Mouse (Mus musculus) bone marrow, adult 2 months (tissue): ENCODE data around the gene Naa20. TPM values are rescaled to one million over a fixed set of nuclear protein-coding genes. Genes with fewer than 3 reads are reported as not detected.

Experiments used
- H3K27ac ChIP-seq: fragments of 200-500 bp; 2 replicates; pipeline ENCODE4 v1.5.1; 2012; ENCODE audit warnings: low read depth, mild to moderate bottlenecking, control low read depth, inconsistent platforms, low read length; ENCODE audit not compliant: control insufficient read depth, poor library complexity, insufficient read depth
- H3K4me1 ChIP-seq: fragments of 200-500 bp; 2 replicates; pipeline ENCODE4 v1.6.1; 2011; ENCODE audit warnings: low read length; ENCODE audit not compliant: control insufficient read depth, insufficient read depth
- H3K4me3 ChIP-seq: fragments of 200-500 bp; replicated peaks from 2 replicates; pipeline ENCODE3; 2011; ENCODE audit warnings: mild to moderate bottlenecking, low read depth, low read length, control low read depth; ENCODE audit not compliant: control insufficient read depth
- CTCF ChIP-seq: fragments of 200-500 bp; IDR thresholded peaks from 2 replicates; pipeline ENCODE4 v1.5.1; 2011; ENCODE audit warnings: low read length, control low read depth; ENCODE audit not compliant: control insufficient read depth, insufficient read depth
- POLR2A ChIP-seq: fragments of 200-500 bp; IDR thresholded peaks from 2 replicates; pipeline ENCODE4 v1.6.1; 2011; ENCODE audit warnings: low read depth, mild to moderate bottlenecking, control low read depth, low read length, borderline replicate concordance; ENCODE audit not compliant: control insufficient read depth
- WGBS: fragments of 180-500 bp; shearing (Covaris S2); methylation state at CpG from one replicate; pipeline ENCODE4 v1.1.7; 2018; 5-methylcytosine and 5-hydroxymethylcytosine counted together
- polyA plus RNA-seq: library from polyadenylated mRNA; stranded (reverse); fragments of >200 nt; gene quantifications from 2 replicates; pipeline ENCODE4 v1.2.4, GENCODE M21; 2011; ENCODE audit warnings: low replicate concordance; ENCODE audit not compliant: missing spikeins, insufficient read depth, insufficient read length

Gene Naa20
- polyA plus RNA-seq, 1 experiment, result 37.3 TPM

DNA sequence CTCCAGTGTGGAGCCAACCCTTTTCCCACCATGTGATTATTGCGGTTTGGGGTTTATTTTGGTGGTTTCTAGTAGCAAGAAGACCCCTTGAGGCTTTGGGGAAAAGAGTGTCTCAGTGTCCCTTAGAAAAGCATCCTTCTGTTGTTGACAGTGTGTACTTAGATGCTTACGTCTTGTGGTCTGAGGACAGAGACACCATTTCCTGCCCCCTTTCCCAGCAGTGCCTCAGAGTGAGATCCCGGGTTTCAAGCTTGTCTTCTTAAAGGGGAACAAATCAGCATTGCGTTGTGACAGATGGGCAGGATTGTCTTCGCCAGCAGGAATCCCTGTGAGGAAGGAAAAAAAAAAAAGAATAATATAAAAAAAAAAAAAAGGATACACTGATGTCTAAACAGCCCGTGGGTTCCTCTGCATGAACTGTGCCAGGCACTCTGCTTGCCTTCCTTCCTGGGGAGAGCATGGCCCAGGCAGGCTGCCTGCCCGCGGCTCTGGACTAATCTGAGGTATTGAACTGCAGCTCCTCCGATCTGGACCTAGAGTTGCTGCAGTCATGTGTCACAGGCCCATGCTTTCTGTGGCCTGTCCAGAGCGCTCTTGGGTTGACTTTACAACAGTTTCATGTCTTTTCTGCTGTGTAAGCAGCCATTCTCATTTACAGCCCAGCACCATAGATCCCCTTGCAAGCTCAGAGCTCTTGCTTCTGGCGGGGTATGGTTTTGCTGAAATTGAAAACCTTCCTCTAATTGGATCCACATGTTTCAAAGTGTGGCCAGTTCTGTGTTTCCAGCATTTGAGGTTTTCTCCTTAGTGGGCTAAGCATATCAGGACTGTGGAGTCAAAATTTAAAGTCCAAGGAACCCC, 20.8 kb upstream of the Naa20 start:
- WGBS, result 54% methylated on average over 11 of the region's 11 CpGs
- H3K4me3 ChIP-seq, result no peak overlapping the region
- 0 out of 2 replicates have a peak overlapping the region, but pooled peaks have one; percentile 36 for H3K27ac ChIP-seq
- no peak for TF ChIP-seq POLR2A
- TF ChIP-seq CTCF, result no peak
- H3K4me1 ChIP-seq, result no peaks in the 10 kb centered on the region; the same call in 1 of the 2 replicates

GRCm38 (mm10) chr2:145881932-145882331, 20.0 kb upstream of the Naa20 start:
- H3K4me3 ChIP-seq, result no peak overlapping the region
- H3K4me1 ChIP-seq, result no peaks in the 10 kb centered on the region; the same call in 1 of the 2 replicates
- WGBS, result 86% methylated on average over 5 of the region's 5 CpGs
- no peak for TF ChIP-seq POLR2A
- TF ChIP-seq CTCF, result no peak
- no peak overlapping the region for H3K27ac ChIP-seq

- TF ChIP-seq CTCF (no peak), POLR2A (no peak)
- Histone ChIP-seq H3K4me3 (no peak overlapping the region), H3K27ac (no peak overlapping the region), H3K4me1 (no peaks in the 10 kb centered on the region; the same call in 1 of the 2 replicates)
- WGBS, result 5% methylated on average over 2 of the region's 2 CpGs
Observed at GRCm38 (mm10) chr2:145882398-145882797, 19.5 kb upstream of the Naa20 start.

DNA sequence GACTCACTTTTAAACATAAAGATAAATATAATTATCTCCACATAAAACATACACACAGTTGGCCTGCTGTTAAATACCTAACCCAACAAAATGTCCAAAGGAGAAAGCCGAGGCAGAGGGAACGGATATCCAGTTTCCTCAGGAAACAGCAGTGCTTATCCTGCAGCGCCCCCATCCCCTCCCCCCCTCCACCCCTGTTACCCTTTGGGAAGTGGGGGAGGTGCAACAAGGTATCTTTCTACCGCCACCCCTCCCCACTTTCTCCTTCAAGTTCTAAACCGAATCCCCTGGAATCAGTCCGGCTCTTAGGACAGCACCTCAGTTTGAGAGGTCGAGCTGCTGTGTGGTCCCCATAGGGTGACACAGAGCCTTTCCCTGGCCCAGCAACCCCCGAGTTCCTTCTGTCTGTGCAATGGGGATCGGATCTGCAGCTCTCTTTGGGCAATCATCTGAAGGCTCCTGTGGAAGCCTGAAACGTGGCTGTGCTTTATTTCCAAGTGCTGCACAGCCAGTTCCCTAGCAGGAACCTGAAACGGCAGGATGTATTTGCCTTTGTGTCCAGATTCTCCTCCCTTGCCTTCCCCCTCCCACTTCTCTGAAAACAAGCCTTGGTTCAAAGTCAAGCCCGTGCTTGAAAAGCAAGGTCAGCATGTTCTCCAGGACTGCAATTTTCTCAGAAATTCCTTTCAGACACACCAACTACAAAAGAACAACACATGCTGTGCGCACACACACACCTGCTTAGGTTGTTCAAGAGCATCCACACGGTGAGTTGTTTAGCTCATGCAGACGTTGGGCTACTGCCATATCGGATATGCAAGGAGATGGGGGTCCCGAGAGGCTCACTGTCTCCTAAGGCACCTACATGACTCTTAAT, 17.6 kb upstream of the Naa20 start:
- peaks cover 4% of the 10 kb centered on the region; the same call in 1 of the 2 replicates for H3K4me1 ChIP-seq
- WGBS, result 29% methylated on average over 17 of the region's 17 CpGs
- TF ChIP-seq POLR2A (no peak), CTCF (no peak)
- H3K27ac ChIP-seq, result no peak overlapping the region; the same call in 1 of the 2 replicates
- no peak overlapping the region for H3K4me3 ChIP-seq

- TF ChIP-seq POLR2A (no peak), CTCF (no peak)
- WGBS, result 64% methylated on average over 14 of the region's 14 CpGs
- Histone ChIP-seq H3K4me1 (peaks cover 5% of the 10 kb centered on the region; the same call in 1 of the 2 replicates), H3K27ac (no peak overlapping the region; the same call in 1 of the 2 replicates), H3K4me3 (no peak overlapping the region)
Observed at GRCm38 (mm10) chr2:145884913-145885785, 16.8 kb upstream of the Naa20 start.

DNA sequence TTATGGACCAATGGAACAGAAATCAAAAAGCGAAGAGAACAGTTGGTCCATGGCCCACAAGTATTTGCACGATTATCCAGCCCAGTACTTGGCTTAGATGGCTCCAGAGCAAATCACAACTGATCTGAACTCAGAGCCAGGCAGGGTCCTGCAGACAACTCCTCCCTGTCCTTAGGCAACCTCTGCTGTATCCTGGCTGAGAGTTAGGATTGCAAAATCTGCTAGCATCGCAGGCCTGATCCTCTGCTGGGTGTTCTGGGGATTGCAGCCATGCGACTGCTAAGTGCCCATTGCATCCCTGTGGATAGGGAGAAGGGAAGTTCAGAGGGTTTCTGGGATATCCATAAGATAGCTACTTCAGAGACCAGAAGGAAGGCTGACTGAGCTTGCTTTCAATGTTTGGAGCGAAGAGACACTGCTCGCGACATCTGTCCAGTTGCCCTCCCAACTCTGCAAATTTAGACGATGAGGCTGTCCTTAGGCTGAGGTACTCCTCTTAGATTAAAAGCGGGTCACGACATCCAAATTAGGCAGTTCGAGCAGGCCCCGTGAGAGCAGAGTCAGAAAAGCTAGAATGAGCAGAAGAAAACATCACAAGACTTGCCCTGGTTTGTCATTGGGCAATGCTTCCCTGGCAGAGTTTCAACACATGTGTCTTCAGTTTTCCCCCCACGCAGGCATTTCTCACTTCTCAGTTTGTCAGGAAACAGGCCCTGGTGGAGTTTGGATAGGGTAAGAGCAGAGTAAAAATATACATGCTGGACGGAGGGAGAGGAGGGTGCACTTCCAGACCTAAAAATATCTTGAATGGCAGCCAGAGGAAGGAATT, 13.7 kb upstream of the Naa20 start:
- Histone ChIP-seq H3K4me1 (peaks cover 5% of the 10 kb centered on the region; the same call in 1 of the 2 replicates), H3K27ac (peak overlapping the region; percentile 61), H3K4me3 (no peak overlapping the region)
- TF ChIP-seq CTCF (peak; percentile 23; the same call in 1 of the 2 replicates), POLR2A (no peak)
- WGBS, result 34% methylated on average over 14 of the region's 14 CpGs
